Mouse (Mus musculus) urinary bladder, postnatal 14 days (tissue): ENCODE measurements around the gene H2-T23.
"Not testable (repeated sequence)": the region's sequence is repeated elsewhere in the genome, so short reads cannot be mapped to it uniquely, and the experiment has no call there.

Experiments used
- DNase-seq: peaks from one replicate; pipeline ENCODE4 v3.0.0; 2021; ENCODE audit warnings: low spot score

The H2-T23 gene

GRCm38 (mm10) chr17:36032351-36032875 lies at the start of gene H2-T23:
H2-T23 (minus strand) TSS chr17:36032855.
- DNase-seq, result peak; percentile 54

- not testable (repeated sequence) for DNase-seq
Measured at GRCm38 (mm10) chr17:36081901-36082300, 49.2 kb upstream of the H2-T23 start.

- peak; percentile 93 for DNase-seq
Measured at GRCm38 (mm10) chr17:36060829-36061228, 28.2 kb upstream of the H2-T23 start.

GRCm38 (mm10) chr17:36058362-36058761 lies 25.7 kb upstream of the H2-T23 start, which contains the start of gene Gm11127:
Gm11127 (minus strand) TSS chr17:36058371.
- DNase-seq, result not testable (repeated sequence)

GRCm38 (mm10) chr17:36057927-36058326 lies 25.3 kb upstream of the H2-T23 start:
- not testable (repeated sequence) for DNase-seq

GRCm38 (mm10) chr17:36043286-36043685 lies 10.6 kb upstream of the H2-T23 start:
- DNase-seq, result no peak

- DNase-seq, result peak; percentile 70
Measured at GRCm38 (mm10) chr17:36042610-36043169, 10.0 kb upstream of the H2-T23 start, which contains the start of the genes H2-T22 and Gm6034. H2-T22 (minus strand) TSS chr17:36042747. Gm6034 (plus strand) TSS chr17:36042961.

- not testable (repeated sequence) for DNase-seq
Measured at GRCm38 (mm10) chr17:36042055-36042454, 9.4 kb upstream of the H2-T23 start.

- DNase-seq, result not testable (repeated sequence)
Measured at GRCm38 (mm10) chr17:36040604-36041003, 7.9 kb upstream of the H2-T23 start.

- DNase-seq, result not testable (repeated sequence)
Measured at GRCm38 (mm10) chr17:36036126-36036525, 3.5 kb upstream of the H2-T23 start.

GRCm38 (mm10) chr17:36035010-36035638 lies 2.5 kb upstream of the H2-T23 start:
- DNase-seq, result peak; percentile 67

GRCm38 (mm10) chr17:36034524-36034923 lies 1.9 kb upstream of the H2-T23 start:
- DNase-seq, result not testable (repeated sequence)

- DNase-seq, result peak; percentile 46
Measured at GRCm38 (mm10) chr17:36031583-36032331, 898 bp downstream of the H2-T23 start.

GRCm38 (mm10) chr17:36030703-36031582 lies 1.7 kb downstream of the H2-T23 start:
- not testable (repeated sequence) for DNase-seq

GRCm38 (mm10) chr17:36030046-36030702 lies 2.5 kb downstream of the H2-T23 start:
- not testable (repeated sequence) for DNase-seq

- DNase-seq, result no peak
Measured at GRCm38 (mm10) chr17:36028879-36029619, 3.6 kb downstream of the H2-T23 start.

- no peak for DNase-seq
Measured at GRCm38 (mm10) chr17:36027663-36028062, 5.0 kb downstream of the H2-T23 start.

GRCm38 (mm10) chr17:36025901-36026300 lies 6.8 kb downstream of the H2-T23 start:
- DNase-seq, result no peak

- no peak for DNase-seq
Measured at GRCm38 (mm10) chr17:36025197-36025596, 7.5 kb downstream of the H2-T23 start.
